Mouse (Mus musculus): ENCODE data around the gene Rrnad1. TPM values are rescaled to one million over a fixed set of nuclear protein-coding genes. Genes with fewer than 3 reads are reported as not detected.

The Rrnad1 gene
- polyA plus RNA-seq (2014; fragmentation: Nextera tagmentation; extraction: Ambion mirVana), result 17.9 and 20.0 TPM in 2 replicates

DNA sequence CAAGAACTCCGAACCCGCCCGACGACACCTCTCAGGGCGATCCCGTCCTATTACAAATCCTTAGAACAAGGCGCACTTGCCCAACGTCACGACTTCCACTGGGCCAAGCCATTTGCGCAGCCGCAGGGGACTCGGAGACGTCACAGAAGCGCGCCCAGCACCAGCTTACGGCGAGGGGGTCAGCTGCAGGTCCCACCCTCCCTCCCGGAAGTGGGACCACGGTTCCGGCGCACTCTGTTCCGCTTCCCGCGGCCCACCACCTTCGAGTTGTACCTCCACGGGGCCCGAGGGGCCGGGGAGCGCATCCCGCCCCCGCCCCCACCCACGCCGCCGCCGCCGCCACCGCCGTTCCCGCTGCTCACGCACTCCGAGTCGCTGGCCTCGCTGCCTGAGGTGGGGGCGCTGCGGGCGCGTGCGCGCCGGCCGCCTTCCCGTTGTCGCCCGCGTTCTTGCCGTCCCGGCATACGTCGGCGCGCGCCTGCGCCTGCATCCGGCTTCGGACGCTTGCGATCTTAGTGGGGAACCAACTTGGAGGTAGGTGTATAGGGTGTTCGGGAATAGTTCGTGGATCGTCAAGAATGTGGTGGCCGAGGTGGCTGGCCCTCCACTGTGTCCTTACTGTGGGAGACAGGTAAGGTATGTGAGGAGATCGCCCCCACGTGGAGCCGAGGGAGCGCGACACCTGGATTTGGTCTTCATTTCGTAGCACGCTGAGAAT is at the start of gene Rrnad1, which contains the start of gene Isg20l2:
TSS of gene Rrnad1 (minus strand) at position 640 of the 718 bp plus-strand sequence.
TSS of gene Isg20l2 (plus strand) at position 237 of the 718 bp plus-strand sequence.
- Histone ChIP-seq H3K4me1 (ENCODE audit: control insufficient read depth, insufficient read depth, low read length) (peaks cover 19% of the 10 kb centered on the region), H3K27ac (ENCODE audit: low read length) (peak within 1 kb of the TSS; percentile 82), H3K27me3 (ENCODE audit: control insufficient read depth, insufficient read depth, low read length) (no peaks in the 10 kb centered on the region), H3K9me3 (ENCODE audit: control insufficient read depth, low read depth, low read length) (no peaks in the 10 kb centered on the region), H3K36me3 (ENCODE audit: control insufficient read depth, insufficient read depth, low read length) (peaks cover 39% of the 10 kb centered on the region), H3K4me2 (replicated peaks; ENCODE audit: low read depth, low read length) (peak within 1 kb of the TSS; percentile 62), H3K9ac (replicated peaks; ENCODE audit: low read depth, low read length) (peak within 1 kb of the TSS; percentile 83), H3K4me3 (ENCODE audit: low read depth, low read length) (peak within 1 kb of the TSS; percentile 59)
- WGBS, result 2% methylated on average over 63 of the region's 78 CpGs
- ATAC-seq (ENCODE audit: insufficient number of reproducible peaks, insufficient read depth, low FRiP score, low read depth), result peak; percentile 97

DNA sequence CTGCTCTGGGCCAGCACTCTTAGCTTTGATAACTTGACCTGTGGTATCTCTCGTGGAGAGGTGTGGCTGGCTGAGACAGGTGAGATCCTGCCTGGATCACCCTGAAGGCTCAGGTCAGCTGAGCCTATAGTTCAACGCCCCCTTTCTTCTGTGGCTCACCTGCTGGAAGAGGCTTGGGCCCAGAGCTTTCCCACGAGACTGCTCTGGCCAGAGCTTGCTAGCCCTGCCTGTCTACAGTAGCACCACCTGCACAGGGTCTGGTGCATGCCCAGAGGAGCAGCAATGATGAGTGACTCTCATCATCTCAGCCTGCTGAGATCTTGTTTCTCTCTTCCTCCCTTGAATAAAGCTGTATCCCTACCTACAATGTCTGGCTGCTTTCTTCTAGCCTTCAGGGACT is 49.6 kb upstream of the Rrnad1 start:
- ATAC-seq (ENCODE audit: insufficient number of reproducible peaks, insufficient read depth, low FRiP score, low read depth), result no peak
- no peaks in the 10 kb centered on the region for H3K9me3 ChIP-seq (ENCODE audit: control insufficient read depth, low read depth, low read length)
- 48% methylated on average over 3 of the region's 3 CpGs for WGBS
- H3K9ac ChIP-seq (replicated peaks; ENCODE audit: low read depth, low read length), result no peak overlapping the region
- no peak overlapping the region for H3K4me3 ChIP-seq (ENCODE audit: low read depth, low read length)
- H3K27me3 ChIP-seq (ENCODE audit: control insufficient read depth, insufficient read depth, low read length), result no peaks in the 10 kb centered on the region
- no peak overlapping the region for H3K4me2 ChIP-seq (replicated peaks; ENCODE audit: low read depth, low read length)
- no peak overlapping the region for H3K27ac ChIP-seq (ENCODE audit: low read length)
- H3K4me1 ChIP-seq (ENCODE audit: control insufficient read depth, insufficient read depth, low read length), result peaks cover 33% of the 10 kb centered on the region
- H3K36me3 ChIP-seq (ENCODE audit: control insufficient read depth, insufficient read depth, low read length), result no peaks in the 10 kb centered on the region; the same call in 1 of the 2 replicates

DNA sequence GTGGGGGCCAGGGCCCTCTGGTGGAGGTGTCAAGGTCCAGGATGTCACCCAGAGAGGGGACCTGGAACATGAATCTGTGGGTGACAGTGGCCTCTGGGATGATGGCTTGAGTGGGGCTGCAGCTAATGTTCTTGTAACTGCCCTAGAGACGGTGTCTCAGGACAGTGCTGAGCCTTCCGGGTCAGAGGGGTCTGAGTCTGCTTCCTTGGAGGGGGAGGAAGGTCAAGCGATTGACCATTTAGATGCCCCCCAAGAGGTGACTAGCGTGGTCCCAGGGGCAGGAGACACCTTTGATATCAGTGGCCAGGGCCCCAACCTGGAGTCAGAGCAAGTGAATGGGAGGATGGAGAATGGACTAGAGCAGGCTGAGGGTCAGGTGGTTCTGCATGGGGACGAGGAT is 49.0 kb upstream of the Rrnad1 start:
- Histone ChIP-seq H3K4me2 (replicated peaks; ENCODE audit: low read depth, low read length) (no peak overlapping the region), H3K9me3 (ENCODE audit: control insufficient read depth, low read depth, low read length) (no peaks in the 10 kb centered on the region), H3K27me3 (ENCODE audit: control insufficient read depth, insufficient read depth, low read length) (no peaks in the 10 kb centered on the region), H3K4me3 (ENCODE audit: low read depth, low read length) (no peak overlapping the region), H3K27ac (ENCODE audit: low read length) (no peak overlapping the region), H3K4me1 (ENCODE audit: control insufficient read depth, insufficient read depth, low read length) (peaks cover 36% of the 10 kb centered on the region), H3K9ac (replicated peaks; ENCODE audit: low read depth, low read length) (no peak overlapping the region), H3K36me3 (ENCODE audit: control insufficient read depth, insufficient read depth, low read length) (no peaks in the 10 kb centered on the region; the same call in 1 of the 2 replicates)
- no peak for ATAC-seq (ENCODE audit: insufficient number of reproducible peaks, insufficient read depth, low FRiP score, low read depth)
- WGBS, result 81% methylated on average over 5 of the region's 5 CpGs

DNA sequence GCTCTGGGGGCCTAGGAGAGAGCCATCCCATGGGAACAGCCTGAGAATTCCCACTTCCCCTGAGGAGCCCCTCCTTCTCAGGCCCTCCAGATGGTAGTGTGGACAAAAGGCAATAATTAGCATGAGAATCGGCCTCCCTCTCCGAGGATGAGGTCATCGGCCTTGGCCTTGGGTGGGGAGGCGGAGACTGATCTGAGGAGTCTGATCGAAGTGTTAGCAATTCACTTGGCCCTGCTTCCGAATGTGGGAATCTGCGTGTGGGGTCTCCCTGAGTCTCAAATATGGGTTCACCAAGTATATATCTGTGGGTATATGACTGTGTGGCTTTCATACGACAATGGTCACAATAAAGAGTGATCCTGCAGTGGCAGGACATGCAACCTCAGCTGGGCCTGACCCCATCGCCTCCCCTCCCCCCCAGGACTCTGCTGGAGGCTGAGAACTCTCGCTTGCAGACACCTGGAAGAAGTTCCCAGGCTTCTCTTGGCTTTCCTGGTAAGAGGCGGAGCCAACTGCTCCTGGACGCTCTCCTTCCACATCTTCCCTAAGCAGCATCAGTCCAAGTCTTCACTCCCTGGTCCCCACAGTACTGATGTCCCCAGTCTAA is 44.0 kb upstream of the Rrnad1 start:
- H3K4me3 ChIP-seq (ENCODE audit: low read depth, low read length), result no peak overlapping the region
- peaks cover 38% of the 10 kb centered on the region for H3K4me1 ChIP-seq (ENCODE audit: control insufficient read depth, insufficient read depth, low read length)
- ATAC-seq (ENCODE audit: insufficient number of reproducible peaks, insufficient read depth, low FRiP score, low read depth), result no peak
- H3K9me3 ChIP-seq (ENCODE audit: control insufficient read depth, low read depth, low read length), result no peaks in the 10 kb centered on the region
- H3K36me3 ChIP-seq (ENCODE audit: control insufficient read depth, insufficient read depth, low read length), result no peaks in the 10 kb centered on the region; the same call in 1 of the 2 replicates
- H3K4me2 ChIP-seq (replicated peaks; ENCODE audit: low read depth, low read length), result peak overlapping the region; percentile 93
- H3K27me3 ChIP-seq (ENCODE audit: control insufficient read depth, insufficient read depth, low read length), result no peaks in the 10 kb centered on the region
- H3K9ac ChIP-seq (replicated peaks; ENCODE audit: low read depth, low read length), result 0 out of 2 replicates have a peak overlapping the region, but pooled peaks have one; percentile 0
- H3K27ac ChIP-seq (ENCODE audit: low read length), result peak overlapping the region; percentile 52; the same call in 1 of the 2 replicates
- WGBS, result 29% methylated on average over 12 of the region's 12 CpGs

DNA sequence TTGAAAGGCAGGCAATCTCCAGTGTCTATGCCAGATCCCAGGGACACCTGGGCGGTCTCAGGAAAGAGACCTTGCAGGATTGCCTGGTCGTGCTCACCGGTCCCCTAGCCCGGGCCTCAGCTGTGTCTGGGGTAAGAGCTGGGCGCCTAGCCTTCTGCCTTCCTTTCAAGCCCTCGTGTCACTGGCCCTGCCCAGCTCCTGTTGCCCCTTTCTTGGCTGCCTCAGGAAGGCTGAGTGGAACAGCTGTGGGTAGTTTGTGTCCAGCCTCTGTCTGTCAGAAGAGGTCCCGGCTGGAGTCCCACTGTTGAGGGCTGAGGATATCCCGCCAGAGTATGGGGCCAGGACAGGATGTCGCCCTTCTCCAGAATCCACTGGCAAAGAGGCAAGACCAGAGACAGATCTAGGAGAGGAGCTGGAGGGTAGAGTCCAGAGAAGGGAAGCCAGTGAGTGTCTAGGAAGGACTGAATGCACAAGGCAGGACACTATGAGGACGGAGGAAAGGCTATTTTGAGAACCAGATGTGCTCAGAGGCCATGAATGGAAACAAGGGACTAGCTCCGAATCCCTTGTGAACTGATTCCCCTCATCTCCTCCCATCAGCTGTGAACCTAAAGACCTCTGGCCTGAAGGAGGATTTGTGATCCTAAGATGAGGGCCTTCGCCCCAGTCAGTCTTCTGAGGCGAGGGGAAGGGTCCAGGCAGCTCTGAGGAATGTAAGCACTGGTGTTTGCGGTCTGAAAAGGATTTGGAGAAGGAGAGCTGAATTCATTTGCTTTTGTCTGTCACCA is 43.3 kb upstream of the Rrnad1 start:
- Histone ChIP-seq H3K27ac (ENCODE audit: low read length) (peak overlapping the region; percentile 52; the same call in 1 of the 2 replicates), H3K4me3 (ENCODE audit: low read depth, low read length) (peak overlapping the region; percentile 3; the same call in 1 of the 2 replicates), H3K36me3 (ENCODE audit: control insufficient read depth, insufficient read depth, low read length) (no peaks in the 10 kb centered on the region; the same call in 1 of the 2 replicates), H3K4me1 (ENCODE audit: control insufficient read depth, insufficient read depth, low read length) (peaks cover 38% of the 10 kb centered on the region), H3K4me2 (replicated peaks; ENCODE audit: low read depth, low read length) (peak overlapping the region; percentile 93), H3K9me3 (ENCODE audit: control insufficient read depth, low read depth, low read length) (no peaks in the 10 kb centered on the region), H3K9ac (replicated peaks; ENCODE audit: low read depth, low read length) (0 out of 2 replicates have a peak overlapping the region, but pooled peaks have one; percentile 0), H3K27me3 (ENCODE audit: control insufficient read depth, insufficient read depth, low read length) (no peaks in the 10 kb centered on the region)
- no peak for ATAC-seq (ENCODE audit: insufficient number of reproducible peaks, insufficient read depth, low FRiP score, low read depth)
- WGBS, result 45% methylated on average over 14 of the region's 14 CpGs

DNA sequence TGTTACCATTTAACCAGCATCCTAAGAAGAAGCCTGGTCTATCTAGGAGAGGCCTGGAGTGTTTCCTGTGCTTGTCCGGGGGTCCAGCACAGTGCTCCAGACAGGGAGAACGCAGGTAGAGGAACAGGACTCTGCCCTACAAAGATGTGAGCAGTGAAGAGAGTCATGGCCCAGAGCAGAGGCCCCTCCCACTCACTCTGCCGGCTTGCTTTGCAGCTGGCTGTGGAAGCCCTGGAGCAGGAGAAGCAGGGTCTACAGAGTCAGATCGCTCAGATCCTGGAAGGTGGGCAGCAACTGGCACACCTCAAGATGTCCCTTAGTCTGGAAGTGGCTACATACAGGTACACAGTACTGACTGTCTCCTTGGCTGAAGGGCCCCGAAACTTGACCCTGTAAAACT is 42.3 kb upstream of the Rrnad1 start:
- peak overlapping the region; percentile 93 for H3K4me2 ChIP-seq (replicated peaks; ENCODE audit: low read depth, low read length)
- H3K4me3 ChIP-seq (ENCODE audit: low read depth, low read length), result peak overlapping the region; percentile 54
- H3K27ac ChIP-seq (ENCODE audit: low read length), result no peak overlapping the region
- H3K27me3 ChIP-seq (ENCODE audit: control insufficient read depth, insufficient read depth, low read length), result no peaks in the 10 kb centered on the region
- no peaks in the 10 kb centered on the region; the same call in 1 of the 2 replicates for H3K36me3 ChIP-seq (ENCODE audit: control insufficient read depth, insufficient read depth, low read length)
- ATAC-seq (ENCODE audit: insufficient number of reproducible peaks, insufficient read depth, low FRiP score, low read depth), result no peak
- no peak overlapping the region for H3K9ac ChIP-seq (replicated peaks; ENCODE audit: low read depth, low read length)
- H3K9me3 ChIP-seq (ENCODE audit: control insufficient read depth, low read depth, low read length), result no peaks in the 10 kb centered on the region
- WGBS, result 24% methylated on average over 5 of the region's 5 CpGs
- peaks cover 38% of the 10 kb centered on the region for H3K4me1 ChIP-seq (ENCODE audit: control insufficient read depth, insufficient read depth, low read length)

DNA sequence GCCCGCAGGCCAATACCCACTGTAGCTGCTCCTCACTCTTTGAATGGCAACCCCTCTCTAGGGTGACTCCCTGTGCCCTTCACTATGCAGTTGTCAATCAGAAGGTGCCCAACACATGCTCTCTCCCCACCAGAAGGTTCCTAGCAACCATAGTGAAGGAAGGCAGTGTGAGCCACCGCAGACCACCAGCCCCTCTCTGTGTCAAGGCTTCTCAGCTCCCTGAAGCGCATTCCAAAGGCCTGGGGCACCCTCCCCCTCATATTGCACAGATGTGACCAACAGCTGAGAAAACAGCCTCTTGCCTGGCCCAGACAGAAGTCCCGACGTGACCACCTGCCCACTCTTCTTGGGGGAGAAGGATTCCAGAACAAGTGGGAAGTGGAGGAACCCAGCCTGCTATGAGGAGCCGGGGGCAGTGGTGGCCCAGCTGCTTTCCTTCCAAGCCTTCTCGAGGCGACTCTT is 41.7 kb upstream of the Rrnad1 start:
- ATAC-seq (ENCODE audit: insufficient number of reproducible peaks, insufficient read depth, low FRiP score, low read depth), result no peak
- H3K4me3 ChIP-seq (ENCODE audit: low read depth, low read length), result peak overlapping the region; percentile 54
- H3K4me2 ChIP-seq (replicated peaks; ENCODE audit: low read depth, low read length), result peak overlapping the region; percentile 93
- H3K9ac ChIP-seq (replicated peaks; ENCODE audit: low read depth, low read length), result peak overlapping the region; percentile 65
- no peaks in the 10 kb centered on the region for H3K27me3 ChIP-seq (ENCODE audit: control insufficient read depth, insufficient read depth, low read length)
- H3K27ac ChIP-seq (ENCODE audit: low read length), result peak overlapping the region; percentile 58; the same call in 1 of the 2 replicates
- no peaks in the 10 kb centered on the region for H3K9me3 ChIP-seq (ENCODE audit: control insufficient read depth, low read depth, low read length)
- no peaks in the 10 kb centered on the region; the same call in 1 of the 2 replicates for H3K36me3 ChIP-seq (ENCODE audit: control insufficient read depth, insufficient read depth, low read length)
- peaks cover 38% of the 10 kb centered on the region for H3K4me1 ChIP-seq (ENCODE audit: control insufficient read depth, insufficient read depth, low read length)
- 11% methylated on average over 8 of the region's 8 CpGs for WGBS

Data from stomach, embryonic 14.5 days (tissue).